Mouse (Mus musculus): ENCODE data around the gene Celf5. TPM values are rescaled to one million over a fixed set of nuclear protein-coding genes. Genes with fewer than 3 reads are reported as not detected.

Celf5 gene
- total RNA-seq, 2 experiments from 2014 or later = 0.09 to 0.23 TPM

- peak; percentile 37 for DNase-seq
- intact Hi-C loops (cut with DNase I; ENCODE audit: low total_unique reads) = no loop called here
Measured at GRCm38 (mm10) chr10:81431526-81432168, 50.9 kb downstream of the Celf5 start.

GRCm38 (mm10) chr10:81430831-81431525, 51.5 kb downstream of the Celf5 start:
- intact Hi-C loops (cut with DNase I; ENCODE audit: low total_unique reads) = no loop called here
- peak; percentile 68 for DNase-seq

- peak; percentile 84 for DNase-seq
- intact Hi-C loops (cut with DNase I; ENCODE audit: low total_unique reads) = no loop called here
Measured at GRCm38 (mm10) chr10:81430141-81430830, 52.2 kb downstream of the Celf5 start.

DNA sequence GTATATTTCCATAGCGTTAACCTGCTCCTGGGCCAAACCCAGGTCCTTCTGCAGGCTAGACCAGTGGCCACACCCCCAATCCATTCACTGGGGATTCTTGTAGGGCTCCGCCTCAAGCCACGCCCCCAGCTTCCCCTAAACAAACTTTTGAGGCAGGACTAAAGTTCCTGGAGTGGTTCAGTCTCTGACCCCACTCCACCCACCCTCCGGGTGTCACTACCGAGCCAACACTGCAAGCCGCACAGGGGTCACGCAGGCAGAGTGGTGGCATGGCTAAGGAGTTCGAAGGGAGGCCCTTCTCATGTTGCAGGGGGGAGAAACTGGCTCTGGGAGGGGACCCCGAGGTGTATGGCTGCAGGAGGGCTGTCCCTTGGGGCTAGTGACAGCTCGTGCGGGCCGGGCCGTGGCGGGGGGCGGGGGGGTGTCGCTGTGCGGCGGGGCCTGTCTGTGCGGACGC, 52.9 kb downstream of the Celf5 start:
- peak; percentile 86 for DNase-seq
- intact Hi-C loops (cut with DNase I; ENCODE audit: low total_unique reads) = no loop called here

- peak; percentile 5 for DNase-seq
- intact Hi-C loops (cut with DNase I; ENCODE audit: low total_unique reads) = no loop called here
Measured at GRCm38 (mm10) chr10:81429092-81429491, 53.4 kb downstream of the Celf5 start.

DNA sequence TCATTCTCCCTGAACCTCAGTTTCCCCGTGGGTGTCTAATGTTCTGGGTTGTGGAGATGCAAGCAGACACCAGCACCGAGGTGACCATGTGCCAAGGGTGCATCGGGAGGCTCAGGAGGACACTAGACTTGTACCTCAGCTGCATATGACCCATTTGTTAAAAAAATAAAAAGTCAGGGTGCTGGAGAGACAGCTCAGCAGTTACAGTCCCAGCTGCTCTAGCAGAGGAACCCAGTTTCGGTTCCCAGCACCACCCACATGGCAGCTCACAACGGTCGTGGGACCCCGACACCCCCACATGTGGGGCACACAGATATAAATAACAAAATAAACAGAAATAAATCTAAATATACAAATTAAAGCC, 54.0 kb downstream of the Celf5 start:
- intact Hi-C loops (cut with DNase I; ENCODE audit: low total_unique reads) = no loop called here
- DNase-seq = peak; percentile 3

DNA sequence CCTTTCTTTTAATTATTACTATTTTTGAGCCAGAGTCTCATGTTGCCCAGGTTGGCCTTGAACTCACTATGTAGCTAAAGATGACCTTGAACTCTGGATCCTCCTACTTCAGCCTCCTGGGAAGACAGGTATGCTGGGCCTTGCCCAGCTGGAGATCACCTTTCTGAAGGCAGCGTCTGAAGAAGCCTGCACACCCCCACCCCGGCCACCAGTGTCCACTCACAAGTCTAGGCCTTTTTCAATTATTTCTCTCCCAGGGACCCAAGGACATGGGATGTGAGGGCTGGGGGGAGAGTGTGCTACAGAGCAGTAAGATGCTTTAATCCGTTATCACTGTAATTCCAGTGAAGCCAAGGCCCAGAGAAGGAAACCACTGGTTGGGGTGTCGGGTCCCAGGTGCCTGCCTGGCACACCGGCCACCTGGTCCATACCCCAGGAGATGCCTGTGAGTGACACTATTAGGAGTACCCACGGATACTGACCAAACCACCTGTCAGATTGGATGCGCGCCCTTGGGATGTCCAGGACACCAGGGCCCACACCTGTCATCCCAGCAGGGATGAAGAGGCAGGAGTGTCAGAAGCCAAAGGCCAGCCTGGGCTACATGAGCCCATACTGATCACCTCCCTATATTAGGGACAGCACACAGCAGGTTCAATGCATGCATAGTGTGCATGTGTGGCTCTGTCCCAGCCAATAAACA, 54.6 kb downstream of the Celf5 start:
- intact Hi-C loops (cut with DNase I; ENCODE audit: low total_unique reads) = no loop called here
- DNase-seq = peak; percentile 27

DNA sequence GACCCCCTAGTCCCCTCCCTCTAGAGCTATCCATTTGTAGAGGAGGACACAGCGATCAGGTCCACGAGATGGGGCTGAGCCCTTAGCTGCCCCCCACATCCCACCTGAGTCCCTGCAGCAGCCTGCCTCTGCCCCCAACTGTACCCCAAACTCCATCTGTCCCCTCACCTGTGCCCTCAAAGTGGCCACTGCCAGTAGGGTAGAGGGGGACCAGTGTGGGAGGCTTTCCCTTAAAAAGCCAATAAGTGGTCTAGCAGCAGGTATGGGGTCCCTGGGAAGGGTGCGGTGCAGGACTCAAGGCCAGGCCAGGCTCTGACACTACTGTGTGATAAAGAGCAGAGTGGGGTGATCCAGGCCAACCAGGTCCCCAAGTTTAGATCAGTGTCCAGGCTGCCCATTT, 55.2 kb downstream of the Celf5 start:
- DNase-seq = peak; percentile 6
- intact Hi-C loops (cut with DNase I; ENCODE audit: low total_unique reads) = no loop called here

DNA sequence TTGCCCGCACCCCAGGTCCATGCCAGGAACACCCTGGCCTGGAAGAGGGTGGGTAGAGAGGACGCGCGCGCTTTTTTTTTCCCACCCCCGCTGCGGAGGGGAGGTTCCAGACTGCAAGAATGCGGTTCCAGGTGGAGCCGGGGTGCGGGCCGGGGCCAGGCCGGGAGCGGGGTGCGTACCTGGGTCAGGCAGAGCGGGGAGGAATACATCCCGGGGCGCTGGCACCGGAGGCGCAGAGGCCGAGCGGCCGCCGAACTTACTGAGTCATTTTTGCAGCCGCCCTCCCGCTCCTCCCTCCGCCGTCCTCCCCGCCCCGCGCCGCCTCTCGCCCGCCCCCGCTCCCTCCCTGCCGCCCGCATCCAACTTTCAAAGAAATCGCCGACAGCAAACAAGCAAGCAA, 55.6 kb downstream of the Celf5 start:
- peak; percentile 83 for DNase-seq
- intact Hi-C loops (cut with DNase I; ENCODE audit: low total_unique reads) = no loop called here

DNA sequence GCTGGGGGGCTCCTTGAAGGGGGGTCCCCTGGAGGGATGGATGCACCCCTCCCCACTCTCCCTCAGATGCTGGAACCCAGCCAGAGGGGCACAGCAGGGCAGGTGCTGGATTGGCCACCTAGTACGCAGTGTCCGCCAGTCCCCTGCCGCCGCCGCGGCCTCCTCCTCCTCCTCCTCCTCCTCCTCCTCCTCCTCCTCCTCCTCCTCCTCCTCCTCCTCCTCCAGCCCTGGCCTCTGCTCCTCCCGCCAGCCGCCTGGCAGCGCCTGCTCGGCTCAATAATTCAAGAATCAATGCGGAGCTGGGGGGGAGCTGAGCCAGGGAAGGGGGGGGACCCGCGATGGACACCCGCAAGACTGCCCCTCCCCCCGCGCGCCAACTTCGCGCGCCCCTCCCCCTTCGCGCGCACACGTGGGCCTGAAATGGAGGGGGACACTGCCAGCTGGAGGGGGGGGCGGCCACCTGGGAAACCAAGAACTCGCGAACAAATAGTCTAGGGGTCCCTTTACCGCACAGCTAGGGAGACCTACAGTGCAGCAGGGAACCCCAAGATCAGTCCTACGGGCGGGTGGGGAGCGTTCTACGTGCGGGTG, 56.3 kb downstream of the Celf5 start:
- intact Hi-C loops (cut with DNase I; ENCODE audit: low total_unique reads) = no loop called here
- DNase-seq = peak; percentile 66

DNA sequence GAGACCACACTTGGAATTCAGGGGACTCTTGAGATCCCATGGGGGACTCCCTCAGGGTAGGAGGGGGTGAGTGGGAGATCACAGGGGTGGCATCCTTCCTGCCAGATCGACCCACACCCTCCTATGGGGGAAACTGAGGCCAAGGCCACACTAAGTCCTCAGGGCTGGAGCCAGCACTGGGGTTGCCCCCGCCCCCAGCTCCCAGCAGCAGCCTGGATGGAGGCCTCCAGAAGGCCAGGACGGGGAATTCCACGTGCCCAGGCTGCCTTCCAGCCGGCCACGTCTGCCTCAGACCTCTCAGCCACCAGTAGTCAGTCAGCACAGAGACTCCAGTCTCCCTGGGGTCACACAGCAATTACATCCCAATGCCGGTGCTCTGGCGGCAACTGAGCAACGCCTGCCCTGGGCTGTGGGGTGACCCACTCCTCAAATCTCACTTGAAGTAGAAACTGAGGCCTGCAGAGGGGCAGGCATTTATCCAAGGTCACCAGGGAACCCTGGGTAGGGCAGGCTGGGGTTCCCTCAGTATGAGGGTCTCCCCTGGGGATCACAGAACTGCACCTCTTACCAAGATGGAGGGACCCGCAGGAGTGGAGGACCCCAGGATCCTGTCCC, 57.2 kb downstream of the Celf5 start:
- intact Hi-C loops (cut with DNase I; ENCODE audit: low total_unique reads) = no loop called here

GRCm38 (mm10) chr10:81424246-81425051, 58.1 kb downstream of the Celf5 start:
- intact Hi-C loops (cut with DNase I; ENCODE audit: low total_unique reads) = no loop called here
- DNase-seq = peak; percentile 87

More for the DNA sequence above, 57.2 kb downstream of the Celf5 start:
- peak; percentile 82 for DNase-seq

- intact Hi-C loops (cut with DNase I; ENCODE audit: low total_unique reads) = no loop called here
- peak; percentile 5 for DNase-seq
Measured at GRCm38 (mm10) chr10:81423476-81424245, 58.8 kb downstream of the Celf5 start.

GRCm38 (mm10) chr10:81422661-81423217, 59.8 kb downstream of the Celf5 start:
- DNase-seq = peak; percentile 7
- intact Hi-C loops (cut with DNase I; ENCODE audit: low total_unique reads) = no loop called here

GRCm38 (mm10) chr10:81422191-81422590, 60.3 kb downstream of the Celf5 start:
- intact Hi-C loops (cut with DNase I; ENCODE audit: low total_unique reads) = no loop called here

DNA sequence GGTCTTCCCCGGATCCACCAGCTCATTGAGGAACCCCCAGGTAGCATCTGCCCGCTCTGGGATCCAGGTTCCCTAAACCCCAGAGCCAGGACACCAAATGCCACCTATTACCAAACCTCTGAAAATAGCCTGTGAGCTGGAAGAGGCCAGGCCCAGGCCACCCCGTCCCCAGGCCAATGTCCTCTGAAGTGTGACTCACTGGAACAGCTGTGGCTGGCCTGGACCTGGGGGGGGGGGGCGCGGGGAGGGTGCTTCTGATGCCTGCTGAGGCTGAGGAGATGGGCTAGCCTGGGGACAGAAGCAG, 60.8 kb downstream of the Celf5 start:
- DNase-seq = peak; percentile 69

More at GRCm38 (mm10) chr10:81422191-81422590, 60.3 kb downstream of the Celf5 start:
- DNase-seq = peak; percentile 13

DNA sequence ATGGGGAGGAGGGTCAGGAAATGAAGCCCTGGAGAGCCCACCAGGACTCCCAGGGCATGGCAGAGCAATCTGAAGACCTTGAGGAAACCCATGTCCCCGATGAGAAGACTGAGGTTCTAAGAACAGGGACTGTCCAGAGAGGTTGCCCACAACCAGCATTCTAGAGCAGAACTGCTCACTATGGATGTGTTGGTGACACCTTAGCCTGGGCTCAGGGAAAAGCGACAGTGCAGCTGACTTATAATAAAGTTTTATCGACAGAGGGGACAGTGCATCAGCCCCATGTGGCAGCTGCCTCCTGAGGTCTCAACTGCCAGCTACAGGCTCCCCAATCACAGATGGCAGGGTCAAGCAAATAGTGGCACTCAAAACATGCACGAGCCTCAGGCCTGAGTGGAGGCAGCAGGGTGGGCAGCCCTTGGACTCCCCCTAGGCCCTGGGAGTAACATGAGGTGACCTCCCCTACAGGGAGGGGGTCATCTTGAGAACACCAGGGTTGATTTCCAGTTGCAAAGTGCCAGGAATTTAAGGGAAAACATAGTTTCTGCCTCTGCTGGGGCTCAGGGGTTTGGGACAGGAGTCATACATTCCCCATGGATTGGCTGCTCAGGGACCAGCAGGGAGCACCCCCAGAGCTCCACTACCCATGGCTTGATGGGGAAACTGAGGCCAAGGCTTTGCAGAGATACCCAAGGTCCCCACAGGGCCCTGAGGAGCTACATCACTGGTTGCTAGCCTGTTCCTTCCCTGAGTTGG, 61.3 kb downstream of the Celf5 start:
- intact Hi-C loops (cut with DNase I; ENCODE audit: low total_unique reads) = no loop called here
- peak; percentile 8 for DNase-seq

More for the DNA sequence above, 60.8 kb downstream of the Celf5 start:
- intact Hi-C loops (cut with DNase I; ENCODE audit: low total_unique reads) = no loop called here
